Mouse (Mus musculus): Measurements from ENCODE around the gene Gm10842.

DNA sequence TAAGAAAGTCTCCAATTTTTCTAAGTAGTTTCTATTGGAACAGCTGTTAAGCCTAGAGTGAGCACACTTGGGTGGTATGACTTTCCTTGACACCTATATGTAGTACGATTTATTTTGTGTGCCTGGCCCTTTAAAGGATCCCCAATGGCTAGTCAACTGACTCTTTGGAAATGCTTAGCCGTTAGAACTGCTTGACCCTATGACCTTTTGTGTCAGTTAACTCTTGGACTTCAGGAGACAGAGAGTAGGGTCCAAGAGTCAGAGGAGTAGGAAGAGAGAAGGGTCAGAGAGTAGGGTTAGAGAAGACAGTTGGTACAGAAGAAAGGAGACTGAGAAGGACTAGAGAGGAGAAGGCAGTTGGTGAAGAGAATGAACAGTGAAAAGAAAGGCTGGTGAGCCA lies 31.8 kb downstream of the Gm10842 start, which contains the start of gene Tlk2:
- TF ChIP-seq POLR2A (IDR thresholded peaks at IDR 0.05; ENCODE audit: low read depth, low read length): no peak
- TF ChIP-seq CTCF (IDR thresholded peaks at IDR 0.05; ENCODE audit: extremely low read depth, insufficient read length, insufficient replicate concordance, low read depth, low read length): no peak

All from small intestine, adult 2 months (tissue).